In the genomic region with DNA sequence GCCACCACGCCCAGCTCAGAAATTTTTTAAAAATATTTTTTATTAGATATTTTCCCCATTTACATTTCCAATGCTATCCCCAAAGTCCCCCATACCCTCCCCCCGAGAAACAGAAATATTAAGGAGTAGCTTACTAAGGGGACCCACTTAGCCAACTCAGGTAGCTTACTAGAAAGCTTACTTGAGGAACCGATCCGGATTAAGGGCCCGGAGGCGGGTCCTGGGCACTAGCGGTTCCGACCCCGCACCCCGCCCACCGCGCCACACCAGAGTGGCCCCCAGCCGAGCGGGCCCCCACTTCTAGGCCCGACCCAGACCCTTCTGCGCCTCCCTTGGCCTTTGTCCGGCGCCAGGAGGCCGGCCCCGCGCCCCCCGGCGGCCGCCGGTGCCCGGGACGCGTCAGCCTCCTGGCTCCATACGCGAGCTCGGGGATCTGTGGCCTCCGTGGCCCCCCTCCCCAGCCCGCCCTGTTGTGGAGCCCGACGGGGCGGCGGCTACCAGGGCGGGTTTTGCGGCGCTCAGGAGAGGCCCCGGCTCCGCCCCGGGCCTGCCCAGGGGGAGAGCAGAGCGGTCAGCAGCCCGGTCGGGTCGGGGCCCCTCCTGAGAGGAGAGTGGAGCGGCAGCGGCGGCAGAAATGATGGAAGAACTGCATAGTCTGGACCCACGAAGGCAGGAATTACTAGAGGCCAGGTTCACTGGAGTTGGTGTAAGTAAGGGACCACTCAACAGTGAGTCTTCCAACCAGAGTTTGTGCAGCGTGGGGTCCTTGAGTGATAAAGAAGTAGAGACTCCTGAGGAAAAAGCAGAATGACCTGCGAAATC, we compare ENCODE assay signal across 8 mouse cellular contexts. TPM values are rescaled to one million over a fixed set of nuclear protein-coding genes. Genes with fewer than 3 reads are reported as not detected.
DNase-seq lines count a peak whose midpoint lies in the region; ATAC-seq and TF ChIP-seq lines count a peak whose summit lies in the region.
"Not testable (repeated sequence)": the region's sequence is repeated elsewhere in the genome, so short reads cannot be mapped to it uniquely, and the experiment has no call there.

No protein-coding gene starts in this region.

- DNase-seq in 3134 (ENCODE audit: extremely low read depth, insufficient read length, low spot score): peak; percentile 0
- DNase-seq in brain, adult 2 months (ENCODE audit: low read depth, low spot score): peak; percentile 0
- not testable (repeated sequence) for DNase-seq in forebrain, embryonic 14.5 days (ENCODE audit: low spot score); liver, embryonic 11.5 days (ENCODE audit: low spot score)
- DNase-seq in midbrain, embryonic 11.5 days (ENCODE audit: low spot score, missing footprints): peak; percentile 81
- DNase-seq in retina, embryonic 14.5 days (ENCODE audit: low spot score): peak; percentile 1

- WGBS in forebrain, embryonic 14.5 days: 7% methylated on average over 17 of the region's 53 CpGs
- WGBS in heart, embryonic 16.5 days: 2% methylated on average over 25 of the region's 53 CpGs
- WGBS in intestine, postnatal 0 days: 9% methylated on average over 24 of the region's 53 CpGs
- 5% methylated on average over 26 of the region's 53 CpGs for WGBS in liver, embryonic 11.5 days
- 7% methylated on average over 21 of the region's 53 CpGs for WGBS in midbrain, embryonic 11.5 days

- H3K4me3 ChIP-seq in forebrain, embryonic 14.5 days (ENCODE audit: low read depth, low read length): not testable (repeated sequence)
- H3K4me3 ChIP-seq in heart, embryonic 16.5 days (ENCODE audit: low read length): peak overlapping the region; percentile 35
- peak overlapping the region; percentile 17; the same call in 1 of the 2 replicates for H3K4me3 ChIP-seq in intestine, postnatal 0 days (ENCODE audit: low read depth, low read length)
- peak overlapping the region; percentile 26; the same call in 1 of the 2 replicates for H3K4me3 ChIP-seq in liver, embryonic 11.5 days (ENCODE audit: low read depth, low read length)
- 0 out of 2 replicates have a peak overlapping the region, but pooled peaks have one; percentile 15 for H3K4me3 ChIP-seq in midbrain, embryonic 11.5 days (ENCODE audit: low read depth, low read length)

- H3K9ac ChIP-seq in forebrain, embryonic 14.5 days (ENCODE audit: low read length); intestine, postnatal 0 days (ENCODE audit: low read depth, low read length): not testable (repeated sequence)
- H3K9ac ChIP-seq in heart, embryonic 16.5 days (ENCODE audit: low read length): peak overlapping the region; percentile 40; the same call in 1 of the 2 replicates
- H3K9ac ChIP-seq in liver, embryonic 11.5 days (ENCODE audit: low read depth, low read length): 0 out of 2 replicates have a peak overlapping the region, but pooled peaks have one; percentile 57
- 0 out of 2 replicates have a peak overlapping the region, but pooled peaks have one; percentile 49 for H3K9ac ChIP-seq in midbrain, embryonic 11.5 days (ENCODE audit: low read length)

- not testable (repeated sequence) for H3K4me2 ChIP-seq in forebrain, embryonic 14.5 days (ENCODE audit: low read length)
- H3K4me2 ChIP-seq in heart, embryonic 16.5 days (ENCODE audit: low read depth, low read length): peak overlapping the region; percentile 58
- H3K4me2 ChIP-seq in intestine, postnatal 0 days (replicated peaks; ENCODE audit: low read depth): peak overlapping the region; percentile 48
- H3K4me2 ChIP-seq in liver, embryonic 11.5 days: peak overlapping the region; percentile 52
- peak overlapping the region; percentile 28; the same call in 1 of the 2 replicates for H3K4me2 ChIP-seq in midbrain, embryonic 11.5 days

- not testable (repeated sequence) for TF ChIP-seq CTCF in intestine, postnatal 0 days (IDR thresholded peaks at IDR 0.05; ENCODE audit: low read depth)

- peak; percentile 85 for ATAC-seq in forebrain, embryonic 14.5 days
- peak; percentile 83 for ATAC-seq in heart, embryonic 16.5 days (replicated peaks; ENCODE audit: extremely low read depth, insufficient read depth, low FRiP score)
- peak; percentile 28; the same call in 1 of the 2 replicates for ATAC-seq in intestine, postnatal 0 days
- peak; percentile 96 for ATAC-seq in liver, embryonic 11.5 days (replicated peaks; ENCODE audit: low FRiP score)
- ATAC-seq in midbrain, embryonic 11.5 days (ENCODE audit: low FRiP score): peak; percentile 98

- H3K4me1 ChIP-seq in forebrain, embryonic 14.5 days (ENCODE audit: control insufficient read depth, insufficient read depth, low read length); heart, embryonic 16.5 days (ENCODE audit: control insufficient read depth, insufficient read depth, low read length); intestine, postnatal 0 days (replicated peaks; ENCODE audit: control insufficient read depth, insufficient read depth, low read length); liver, embryonic 11.5 days (replicated peaks; ENCODE audit: control insufficient read depth, insufficient read depth, low read length); midbrain, embryonic 11.5 days (ENCODE audit: control insufficient read depth, insufficient read depth, low read length): not testable (repeated sequence)

- H3K27me3 ChIP-seq in forebrain, embryonic 14.5 days (replicated peaks; ENCODE audit: control insufficient read depth, insufficient read depth, low read length); heart, embryonic 16.5 days (ENCODE audit: control insufficient read depth, insufficient read depth, low read length); intestine, postnatal 0 days (replicated peaks; ENCODE audit: control insufficient read depth, insufficient read depth, low read length); liver, embryonic 11.5 days (replicated peaks; ENCODE audit: control insufficient read depth, insufficient read depth, low read length); midbrain, embryonic 11.5 days (ENCODE audit: control insufficient read depth, insufficient read depth, low read length): not testable (repeated sequence)

- not testable (repeated sequence) for H3K36me3 ChIP-seq in forebrain, embryonic 14.5 days (ENCODE audit: control insufficient read depth, insufficient read depth, low read length); heart, embryonic 16.5 days (ENCODE audit: control insufficient read depth, insufficient read depth); intestine, postnatal 0 days (ENCODE audit: control insufficient read depth, insufficient read depth); liver, embryonic 11.5 days (ENCODE audit: control insufficient read depth, insufficient read depth, low read length); midbrain, embryonic 11.5 days (ENCODE audit: control insufficient read depth, insufficient read depth, low read length)

- not testable (repeated sequence) for H3K9me3 ChIP-seq in forebrain, embryonic 14.5 days (replicated peaks; ENCODE audit: control insufficient read depth, low read length); heart, embryonic 16.5 days (replicated peaks; ENCODE audit: control insufficient read depth, low read length); intestine, postnatal 0 days (ENCODE audit: control insufficient read depth); liver, embryonic 11.5 days (ENCODE audit: control insufficient read depth, low read length); midbrain, embryonic 11.5 days (ENCODE audit: control insufficient read depth, low read length)

- H3K27ac ChIP-seq in forebrain, embryonic 14.5 days (ENCODE audit: low read depth, low read length); heart, embryonic 16.5 days (ENCODE audit: low read length); intestine, postnatal 0 days (ENCODE audit: low read depth, low read length); liver, embryonic 11.5 days (ENCODE audit: low read depth, low read length); midbrain, embryonic 11.5 days (ENCODE audit: low read depth, low read length): not testable (repeated sequence)

RNA-seq across cellular contexts. Expression of a gene that starts 7.0 kb away (rescaled TPM):
- 2.5 and 2.9 TPM in 2 replicates for polyA plus RNA-seq in forebrain, embryonic 14.5 days (2014; fragmentation: Nextera tagmentation; extraction: Ambion mirVana)
- polyA plus RNA-seq in heart, embryonic 16.5 days (2015; fragmentation: Nextera tagmentation; extraction: Ambion mirVana): 6.9 and 9.1 TPM in 2 replicates
- 4.9 and 6.8 TPM in 2 replicates for polyA plus RNA-seq in intestine, postnatal 0 days (2015; fragmentation: Nextera tagmentation; extraction: Ambion mirVana)
- polyA plus RNA-seq in liver, embryonic 11.5 days (2014; fragmentation: Nextera tagmentation; extraction: Ambion mirVana): 4.5 and 5.2 TPM in 2 replicates
- 1.7 and 1.9 TPM in 2 replicates for polyA plus RNA-seq in midbrain, embryonic 11.5 days (2014; fragmentation: Nextera tagmentation; extraction: Ambion mirVana)

Comparison
In these comparisons a context has a peak if more than half of its experiments do, and no peak if none do; other contexts are left out.
1. ATAC-seq: peak in every context shown above with its lines; median percentile 98 in midbrain, embryonic 11.5 days; 96 in liver, embryonic 11.5 days; 85 in forebrain, embryonic 14.5 days; 83 in heart, embryonic 16.5 days; 28 in intestine, postnatal 0 days.